Mouse (Mus musculus): ENCODE results near the gene Plppr4. TPM values are rescaled to one million over a fixed set of nuclear protein-coding genes. Genes with fewer than 3 reads are reported as not detected.

The Plppr4 gene
- polyA plus RNA-seq (2011; ENCODE audit: insufficient read depth, insufficient read length, low replicate concordance, missing spikeins), result not detected in 2 replicates

DNA sequence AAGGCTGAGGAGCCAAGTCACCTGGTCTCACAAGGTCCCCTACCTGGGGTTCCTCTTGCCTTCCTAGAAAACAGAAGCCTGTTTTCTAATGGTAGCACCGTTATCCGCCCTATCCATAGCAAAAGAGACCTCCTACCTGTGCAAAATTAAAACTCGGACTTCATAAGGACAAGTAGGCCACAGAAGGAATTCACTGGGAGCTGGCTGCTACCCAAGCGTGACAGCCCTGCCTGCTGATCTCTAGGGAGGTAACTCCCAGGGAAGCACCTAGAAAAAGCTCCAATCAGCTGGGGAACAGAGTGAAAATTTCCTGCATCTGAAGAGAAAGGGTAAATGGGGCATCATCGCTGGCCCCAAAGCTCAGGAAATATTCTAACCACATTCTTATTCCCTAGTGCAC is at the start of gene Plppr4:
Gene Plppr4 (minus strand): TSS at position 349 of the 400 bp plus-strand sequence.
- no peak for TF ChIP-seq POLR2A (IDR thresholded peaks at IDR 0.05; ENCODE audit: borderline replicate concordance, control insufficient read depth, low read depth, low read length)
- TF ChIP-seq CTCF (IDR thresholded peaks at IDR 0.05; ENCODE audit: control insufficient read depth, insufficient read depth, low read length), result no peak
- whole genome bisulfite sequencing, result 52% methylated on average over 5 of the region's 5 CpGs
- H3K4me3 ChIP-seq (replicated peaks; ENCODE audit: control insufficient read depth, low read depth, low read length), result no peak within 1 kb of the TSS
- no peak within 1 kb of the TSS for H3K27ac ChIP-seq (ENCODE audit: control insufficient read depth, insufficient read depth, low read depth, low read length, poor library complexity)
- H3K4me1 ChIP-seq (ENCODE audit: control insufficient read depth, insufficient read depth, low read length), result no peaks in the 10 kb centered on the region

- TF ChIP-seq CTCF (IDR thresholded peaks at IDR 0.05; ENCODE audit: control insufficient read depth, insufficient read depth, low read length) (no peak), POLR2A (IDR thresholded peaks at IDR 0.05; ENCODE audit: borderline replicate concordance, control insufficient read depth, low read depth, low read length) (no peak)
- 79% methylated on average over 2 of the region's 2 CpGs for WGBS
- H3K4me3 ChIP-seq (replicated peaks; ENCODE audit: control insufficient read depth, low read depth, low read length), result no peak overlapping the region
- H3K4me1 ChIP-seq (ENCODE audit: control insufficient read depth, insufficient read depth, low read length), result no peaks in the 10 kb centered on the region
- H3K27ac ChIP-seq (ENCODE audit: control insufficient read depth, insufficient read depth, low read depth, low read length, poor library complexity), result no peak overlapping the region
Measured at GRCm38 (mm10) chr3:117405821-117406220, 45.1 kb upstream of the Plppr4 start.

DNA sequence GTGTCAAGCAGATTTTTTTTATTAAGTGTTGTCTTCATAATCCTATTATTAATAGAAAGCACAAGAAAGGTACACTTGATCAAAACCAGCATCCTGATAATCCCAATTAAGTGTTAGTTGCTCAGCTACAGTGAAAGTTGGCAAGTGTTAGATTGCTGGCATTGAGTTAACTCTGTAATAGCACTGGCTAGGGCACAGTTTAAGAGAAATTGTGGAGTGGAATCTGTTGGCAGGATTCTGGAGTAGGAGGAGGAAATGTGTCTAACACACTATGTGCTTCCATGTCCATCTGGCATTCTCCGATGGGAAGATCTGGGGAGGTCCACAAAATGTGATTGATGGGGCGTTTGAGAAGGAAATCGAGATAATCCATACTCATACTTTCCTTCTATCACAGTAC is 43.1 kb upstream of the Plppr4 start:
- WGBS, result 79% methylated on average over 3 of the region's 3 CpGs
- no peak overlapping the region for H3K27ac ChIP-seq (ENCODE audit: control insufficient read depth, insufficient read depth, low read depth, low read length, poor library complexity)
- TF ChIP-seq POLR2A (IDR thresholded peaks at IDR 0.05; ENCODE audit: borderline replicate concordance, control insufficient read depth, low read depth, low read length) (no peak), CTCF (IDR thresholded peaks at IDR 0.05; ENCODE audit: control insufficient read depth, insufficient read depth, low read length) (no peak)

DNA sequence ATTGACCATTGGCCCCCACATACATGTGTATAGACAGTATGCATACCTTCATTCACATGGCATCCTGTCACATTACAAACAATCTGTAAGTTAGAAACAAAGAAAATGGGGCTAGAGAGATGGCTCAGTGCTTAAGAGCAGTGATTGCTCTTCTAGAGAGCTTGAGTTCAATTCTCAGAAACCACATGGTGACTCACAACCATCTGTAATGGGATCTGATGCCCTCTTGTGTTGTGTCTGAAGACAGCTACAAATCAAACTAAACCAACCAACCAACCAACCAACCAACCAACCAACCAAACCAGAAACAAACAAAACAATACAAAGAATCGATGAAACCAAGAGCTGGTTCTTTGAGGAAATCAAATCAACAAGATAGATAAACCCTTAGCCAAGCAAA is 5.4 kb upstream of the Plppr4 start:
- Histone ChIP-seq H3K27ac (ENCODE audit: control insufficient read depth, insufficient read depth, low read depth, low read length, poor library complexity) (no peak overlapping the region), H3K4me1 (ENCODE audit: control insufficient read depth, insufficient read depth, low read length) (no peaks in the 10 kb centered on the region), H3K4me3 (replicated peaks; ENCODE audit: control insufficient read depth, low read depth, low read length) (no peak overlapping the region)
- TF ChIP-seq POLR2A (IDR thresholded peaks at IDR 0.05; ENCODE audit: borderline replicate concordance, control insufficient read depth, low read depth, low read length), result no peak
- no peak for TF ChIP-seq CTCF (IDR thresholded peaks at IDR 0.05; ENCODE audit: control insufficient read depth, insufficient read depth, low read length)
- WGBS, result 73% methylated on average over 1 of the region's 1 CpGs

More for the DNA sequence above, 43.1 kb upstream of the Plppr4 start:
- Histone ChIP-seq H3K4me3 (replicated peaks; ENCODE audit: control insufficient read depth, low read depth, low read length) (no peak overlapping the region), H3K4me1 (ENCODE audit: control insufficient read depth, insufficient read depth, low read length) (no peaks in the 10 kb centered on the region)

DNA sequence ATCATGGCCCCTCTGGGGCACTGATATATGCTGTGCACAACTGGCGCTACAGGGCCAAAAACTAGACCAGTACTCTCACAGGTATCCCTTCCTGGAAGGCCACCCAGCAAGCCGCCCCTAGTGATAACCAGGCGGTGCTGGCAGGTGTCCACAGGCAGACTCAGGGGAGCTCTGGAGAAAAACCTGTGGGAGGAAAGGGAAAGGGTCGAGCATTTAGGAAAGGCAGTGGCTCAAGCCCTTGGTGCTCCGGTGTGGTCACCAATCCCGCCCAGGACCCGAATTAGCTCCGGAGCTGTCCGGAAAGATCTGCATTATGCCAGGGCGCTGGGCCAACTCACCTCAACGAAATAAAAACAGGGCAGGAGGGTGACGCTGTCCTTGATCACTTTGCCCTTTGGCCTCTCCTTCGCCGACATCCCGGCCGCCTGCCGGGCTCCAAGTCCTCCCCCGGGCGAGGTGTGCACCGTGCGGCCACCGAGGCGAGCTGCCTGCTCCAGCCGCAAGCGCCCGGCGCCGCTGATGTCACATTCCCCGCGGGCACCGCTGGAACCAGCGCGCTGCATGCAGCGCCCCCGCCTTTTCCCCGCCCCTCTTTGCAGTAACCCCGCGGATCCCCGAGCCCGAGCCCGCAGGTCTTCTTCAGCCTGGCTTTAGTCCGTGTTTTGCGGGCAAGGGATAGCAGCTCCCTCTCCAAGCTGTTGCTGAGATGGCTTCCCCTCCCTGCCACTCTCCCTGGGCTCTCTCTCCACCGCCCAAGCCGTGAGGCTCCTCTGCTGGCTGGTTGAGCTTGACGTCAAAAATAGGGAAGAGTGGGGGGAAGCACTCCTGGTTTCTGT is 772 bp downstream of the Plppr4 start:
- H3K27ac ChIP-seq (ENCODE audit: control insufficient read depth, insufficient read depth, low read depth, low read length, poor library complexity), result no peak overlapping the region
- no peak for TF ChIP-seq POLR2A (IDR thresholded peaks at IDR 0.05; ENCODE audit: borderline replicate concordance, control insufficient read depth, low read depth, low read length)
- no peak for TF ChIP-seq CTCF (IDR thresholded peaks at IDR 0.05; ENCODE audit: control insufficient read depth, insufficient read depth, low read length)
- 4% methylated on average over 46 of the region's 46 CpGs for WGBS
- no peak overlapping the region for H3K4me3 ChIP-seq (replicated peaks; ENCODE audit: control insufficient read depth, low read depth, low read length)
- H3K4me1 ChIP-seq (ENCODE audit: control insufficient read depth, insufficient read depth, low read length), result no peaks in the 10 kb centered on the region

GRCm38 (mm10) chr3:117358981-117359628 is 1.6 kb downstream of the Plppr4 start:
- Histone ChIP-seq H3K4me1 (ENCODE audit: control insufficient read depth, insufficient read depth, low read length) (no peaks in the 10 kb centered on the region), H3K4me3 (replicated peaks; ENCODE audit: control insufficient read depth, low read depth, low read length) (no peak overlapping the region), H3K27ac (ENCODE audit: control insufficient read depth, insufficient read depth, low read depth, low read length, poor library complexity) (no peak overlapping the region)
- WGBS, result 79% methylated on average over 5 of the region's 5 CpGs
- TF ChIP-seq CTCF (IDR thresholded peaks at IDR 0.05; ENCODE audit: control insufficient read depth, insufficient read depth, low read length) (no peak), POLR2A (IDR thresholded peaks at IDR 0.05; ENCODE audit: borderline replicate concordance, control insufficient read depth, low read depth, low read length) (no peak)

DNA sequence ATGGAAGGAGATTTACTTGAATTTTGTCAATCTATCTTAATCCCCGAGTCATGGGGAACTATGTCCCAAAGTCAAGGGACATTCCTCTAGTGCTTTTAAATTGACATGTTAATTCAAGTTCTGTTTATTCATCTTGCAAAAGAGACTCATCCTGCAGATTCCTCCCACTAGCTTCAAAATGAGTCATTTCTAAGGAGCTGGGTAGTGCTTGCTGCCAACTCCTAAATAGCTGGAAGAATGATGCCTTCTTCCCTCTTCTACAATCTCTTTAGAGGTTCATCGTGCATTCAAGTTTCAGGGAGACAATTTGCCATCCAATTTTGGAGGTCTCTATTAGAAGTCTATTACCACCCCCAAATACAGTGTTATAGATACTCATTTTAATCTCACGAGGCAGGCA is 3.3 kb downstream of the Plppr4 start:
- no peak overlapping the region for H3K27ac ChIP-seq (ENCODE audit: control insufficient read depth, insufficient read depth, low read depth, low read length, poor library complexity)
- no peaks in the 10 kb centered on the region for H3K4me1 ChIP-seq (ENCODE audit: control insufficient read depth, insufficient read depth, low read length)
- WGBS, result 73% methylated on average over 3 of the region's 3 CpGs
- no peak overlapping the region for H3K4me3 ChIP-seq (replicated peaks; ENCODE audit: control insufficient read depth, low read depth, low read length)
- TF ChIP-seq CTCF (IDR thresholded peaks at IDR 0.05; ENCODE audit: control insufficient read depth, insufficient read depth, low read length) (no peak), POLR2A (IDR thresholded peaks at IDR 0.05; ENCODE audit: borderline replicate concordance, control insufficient read depth, low read depth, low read length) (no peak)

GRCm38 (mm10) chr3:117353940-117354339 is 6.7 kb downstream of the Plppr4 start:
- 61% methylated on average over 2 of the region's 2 CpGs for WGBS
- H3K4me1 ChIP-seq (ENCODE audit: control insufficient read depth, insufficient read depth, low read length), result no peaks in the 10 kb centered on the region
- H3K27ac ChIP-seq (ENCODE audit: control insufficient read depth, insufficient read depth, low read depth, low read length, poor library complexity), result no peak overlapping the region
- TF ChIP-seq POLR2A (IDR thresholded peaks at IDR 0.05; ENCODE audit: borderline replicate concordance, control insufficient read depth, low read depth, low read length) (no peak), CTCF (IDR thresholded peaks at IDR 0.05; ENCODE audit: control insufficient read depth, insufficient read depth, low read length) (no peak)
- H3K4me3 ChIP-seq (replicated peaks; ENCODE audit: control insufficient read depth, low read depth, low read length), result no peak overlapping the region
